Mouse (Mus musculus) heart, postnatal 0 days (tissue): ENCODE results near the gene Gm9508. TPM values are rescaled to one million over a fixed set of nuclear protein-coding genes. Genes with fewer than 3 reads are reported as not detected.
"Not testable (repeated sequence)": the region's sequence is repeated elsewhere in the genome, so short reads cannot be mapped to it uniquely, and the experiment has no call there.

Experiments used
- ATAC-seq: fragments of 200-750 bp; cut with Nextera tagmentation; 2 replicates; pipeline ENCODE4 v1.8.0; 2017; ENCODE audit warnings: low read depth, moderate number of reproducible peaks, moderate library complexity; ENCODE audit not compliant: insufficient read depth
- DNase-seq: peaks from one replicate; pipeline ENCODE4 v3.0.0-alpha.2; 2016; ENCODE audit warnings: low spot score
- H3K27ac ChIP-seq: fragments of 300-500 bp; sonication (generic); 2 replicates; pipeline ENCODE4 v1.5.1; 2014; ENCODE audit warnings: low read depth, mild to moderate bottlenecking
- H3K27me3 ChIP-seq: fragments of 300-500 bp; sonication (generic); 2 replicates; pipeline ENCODE4 v1.6.1; 2014; ENCODE audit warnings: low read length, mixed read lengths; ENCODE audit not compliant: control insufficient read depth, insufficient read depth
- H3K36me3 ChIP-seq: fragments of 300-500 bp; sonication (generic); replicated peaks from 2 replicates; pipeline ENCODE4 v1.6.1; 2014; ENCODE audit warnings: low read length, mixed read lengths; ENCODE audit not compliant: control insufficient read depth, insufficient read depth
- H3K4me1 ChIP-seq: fragments of 300-500 bp; sonication (generic); 2 replicates; pipeline ENCODE4 v1.6.1; 2014; ENCODE audit warnings: antibody characterized with exemption; ENCODE audit not compliant: control insufficient read depth, insufficient read depth
- H3K4me2 ChIP-seq: fragments of 300-500 bp; sonication (generic); 2 replicates; pipeline ENCODE4 v1.6.1; 2014; ENCODE audit warnings: low read depth, mild to moderate bottlenecking, low read length, moderate library complexity
- H3K4me3 ChIP-seq: fragments of 300-500 bp; sonication (generic); 2 replicates; pipeline ENCODE4 v1.5.1; 2014; ENCODE audit warnings: low read depth, low read length
- H3K9ac ChIP-seq: fragments of 300-500 bp; sonication (generic); replicated peaks from 2 replicates; pipeline ENCODE4 v1.6.1; 2014; ENCODE audit warnings: low read depth, low read length, mixed read lengths
- H3K9me3 ChIP-seq: fragments of 300-500 bp; sonication (generic); replicated peaks from 2 replicates; pipeline ENCODE4 v1.6.1; 2016; ENCODE audit warnings: low read length; ENCODE audit not compliant: control insufficient read depth
- CTCF ChIP-seq: IDR thresholded peaks from 2 replicates; pipeline ENCODE4 v1.5.1; 2016; ENCODE audit warnings: antibody characterized with exemption, control low read depth, low read depth
- EP300 ChIP-seq: IDR thresholded peaks from 2 replicates; pipeline ENCODE4 v1.6.1; 2016; ENCODE audit warnings: antibody characterized with exemption, low read depth
- WGBS: fragments of 180-500 bp; shearing (Covaris S2); extraction: QIAGEN DNeasy Blood & Tissue Kit; methylation state at CpG from one replicate; pipeline ENCODE4 v1.1.7; 2014; 5-methylcytosine and 5-hydroxymethylcytosine counted together
- polyA plus RNA-seq: library from polyadenylated mRNA; unstranded; fragments of >200 nt; fragmentation: Nextera tagmentation; extraction: Ambion mirVana; gene quantifications from 2 replicates; pipeline ENCODE4 v1.2.1, GENCODE M21; 2015
- total RNA-seq: library from RNA; depleted of rRNA; stranded (reverse); fragments of >200 nt; gene quantifications from 2 replicates; pipeline ENCODE4 v1.2.3, GENCODE M21; 2014; ENCODE audit warnings: low replicate concordance

The Gm9508 gene
- total and polyA plus RNA-seq, 2 experiments from 2014 or later = not detected

- no peak for ATAC-seq
- 0 out of 2 replicates have a peak, but pooled peaks cover 5% of the 10 kb centered on the region for H3K9me3 ChIP-seq
- H3K27me3 ChIP-seq = no peaks in the 10 kb centered on the region
- no peak for DNase-seq
- no peak overlapping the region for H3K27ac ChIP-seq
- 61% methylated on average over 3 of the region's 3 CpGs for WGBS
- no peaks in the 10 kb centered on the region for H3K36me3 ChIP-seq
- no peaks in the 10 kb centered on the region for H3K4me1 ChIP-seq
- no peak overlapping the region for H3K4me2 ChIP-seq
- no peak overlapping the region for H3K4me3 ChIP-seq
- no peak overlapping the region for H3K9ac ChIP-seq
- TF ChIP-seq CTCF = peak; percentile 16
- TF ChIP-seq EP300 = no peak
Measured at GRCm38 (mm10) chr10:77709831-77710230, 12.8 kb upstream of the Gm9508 start.

- no peaks in the 10 kb centered on the region for H3K36me3 ChIP-seq
- ATAC-seq = no peak
- no peak within 1 kb of the TSS for H3K27ac ChIP-seq
- H3K27me3 ChIP-seq = no peaks in the 10 kb centered on the region
- TF ChIP-seq EP300 (no peak), CTCF (no peak)
- 87% methylated on average over 1 of the region's 1 CpGs for WGBS
- H3K4me3 ChIP-seq = no peak within 1 kb of the TSS
- H3K4me1 ChIP-seq = no peaks in the 10 kb centered on the region
- no peak for DNase-seq
- peaks cover 12% of the 10 kb centered on the region; the same call in 1 of the 2 replicates for H3K9me3 ChIP-seq
- H3K9ac ChIP-seq = no peak within 1 kb of the TSS
- no peak within 1 kb of the TSS for H3K4me2 ChIP-seq
Measured at GRCm38 (mm10) chr10:77706326-77706725, 9.3 kb upstream of the Gm9508 start, which contains the start of gene Gm10272. TSS of gene Gm10272 (plus strand) at chr10:77706626.

- H3K27me3 ChIP-seq = peaks cover 37% of the 10 kb centered on the region
- not testable (repeated sequence) for H3K4me2 ChIP-seq, ATAC-seq, H3K4me1 ChIP-seq, H3K27ac ChIP-seq, H3K9ac ChIP-seq, H3K36me3 ChIP-seq, DNase-seq, H3K9me3 ChIP-seq, H3K4me3 ChIP-seq
- 74% methylated on average over 3 of the region's 3 CpGs for WGBS
Measured at GRCm38 (mm10) chr10:77690356-77690807, 6.7 kb downstream of the Gm9508 start, which contains the start of gene Gm19402. TSS of gene Gm19402 (minus strand) at chr10:77690757.

- 28% methylated on average over 10 of the region's 10 CpGs for WGBS
- Histone ChIP-seq H3K27me3 (peaks cover 56% of the 10 kb centered on the region), H3K36me3 (no peaks in the 10 kb centered on the region), H3K4me2 (no peak overlapping the region), H3K4me3 (no peak overlapping the region), H3K9me3 (no peaks in the 10 kb centered on the region), H3K27ac (no peak overlapping the region), H3K4me1 (0 out of 2 replicates have a peak, but pooled peaks cover 4% of the 10 kb centered on the region), H3K9ac (no peak overlapping the region)
- ATAC-seq = no peak
- no peak for TF ChIP-seq EP300
- TF ChIP-seq CTCF = no peak
- DNase-seq = no peak
Measured at GRCm38 (mm10) chr10:77687021-77687420, 10.0 kb downstream of the Gm9508 start.

- H3K27me3 ChIP-seq = peaks cover 56% of the 10 kb centered on the region
- ATAC-seq (0 out of 2 replicates have a peak, but pooled peaks have one; percentile 14), DNase-seq (no peak)
- no peak for TF ChIP-seq EP300
- TF ChIP-seq CTCF = no peak
- H3K27ac ChIP-seq = no peak within 1 kb of the TSS
- 0 out of 2 replicates have a peak within 1 kb of the TSS, but pooled peaks have one; percentile 5 for H3K4me3 ChIP-seq
- peak within 1 kb of the TSS; percentile 29; the same call in 1 of the 2 replicates for H3K4me2 ChIP-seq
- 2% methylated on average over 22 of the region's 22 CpGs for WGBS
- no peaks in the 10 kb centered on the region for H3K36me3 ChIP-seq
- H3K9me3 ChIP-seq = no peaks in the 10 kb centered on the region
- H3K9ac ChIP-seq = no peak within 1 kb of the TSS
- 0 out of 2 replicates have a peak, but pooled peaks cover 4% of the 10 kb centered on the region for H3K4me1 ChIP-seq
Measured at GRCm38 (mm10) chr10:77685895-77686664, 11.0 kb downstream of the Gm9508 start, which contains the start of gene Tspear. TSS of gene Tspear (plus strand) at chr10:77686569.
